Mouse (Mus musculus) liver, embryonic 13.5 days (tissue): ENCODE results near the gene Med24. TPM values are rescaled to one million over a fixed set of nuclear protein-coding genes. Genes with fewer than 3 reads are reported as not detected.

ENCODE experiments used
- ATAC-seq: fragments of 200-750 bp; cut with Nextera tagmentation; 2 replicates; pipeline ENCODE4 v1.8.0; 2017; ENCODE audit warnings: low read depth, mild to moderate bottlenecking, moderate number of reproducible peaks, moderate library complexity
- DNase-seq: peaks from one replicate; pipeline ENCODE4 v3.0.0; 2022
- H3K27ac ChIP-seq: fragments of 300-500 bp; sonication (generic); 2 replicates; pipeline ENCODE4 v1.5.1; 2015; ENCODE audit warnings: moderate library complexity, mild to moderate bottlenecking, inconsistent platforms
- H3K27me3 ChIP-seq: fragments of 300-500 bp; sonication (generic); 2 replicates; pipeline ENCODE4 v1.6.1; 2015; ENCODE audit warnings: mild to moderate bottlenecking, inconsistent platforms
- H3K36me3 ChIP-seq: fragments of 300-500 bp; sonication (generic); 2 replicates; pipeline ENCODE4 v1.6.1; 2015; ENCODE audit warnings: mild to moderate bottlenecking, inconsistent platforms
- H3K4me1 ChIP-seq: fragments of 300-500 bp; sonication (generic); replicated peaks from 2 replicates; pipeline ENCODE4 v1.6.1; 2015; ENCODE audit warnings: inconsistent platforms
- H3K4me2 ChIP-seq: fragments of 300-500 bp; sonication (generic); 2 replicates; pipeline ENCODE4 v1.6.1; 2015; ENCODE audit warnings: inconsistent platforms, mild to moderate bottlenecking, moderate library complexity
- H3K4me3 ChIP-seq: fragments of 300-500 bp; sonication (generic); replicated peaks from 2 replicates; pipeline ENCODE4 v1.5.1; 2015; ENCODE audit warnings: mild to moderate bottlenecking, inconsistent platforms
- H3K9ac ChIP-seq: fragments of 300-500 bp; sonication (generic); 2 replicates; pipeline ENCODE4 v1.6.1; 2015; ENCODE audit warnings: mild to moderate bottlenecking, inconsistent platforms
- H3K9me3 ChIP-seq: fragments of 300-500 bp; sonication (generic); replicated peaks from 2 replicates; pipeline ENCODE4 v1.6.1; 2016; ENCODE audit warnings: inconsistent platforms
- WGBS: fragments of 180-500 bp; shearing (Covaris S2); methylation state at CpG from one replicate; pipeline ENCODE4 v1.1.7; 2015; ENCODE audit not compliant: insufficient replicate concordance; 5-methylcytosine and 5-hydroxymethylcytosine counted together
- polyA plus RNA-seq: library from polyadenylated mRNA; unstranded; fragments of >200 nt; fragmentation: Nextera tagmentation; extraction: Ambion mirVana; gene quantifications from 2 replicates; pipeline ENCODE4 v1.2.1, GENCODE M21; 2015

The Med24 gene
- 27.6 and 36.0 TPM in 2 replicates for polyA plus RNA-seq

GRCm38 (mm10) chr11:98729119-98729588, at the start of gene Med24:
Gene Med24, minus strand, starts transcription at chr11:98729435.
- peaks cover 2% of the 10 kb centered on the region; the same call in 1 of the 2 replicates for H3K9me3 ChIP-seq
- no peaks in the 10 kb centered on the region for H3K27me3 ChIP-seq
- H3K9ac ChIP-seq = peak within 1 kb of the TSS; percentile 75
- under 1% methylated on average over 16 of the region's 16 CpGs for WGBS
- ATAC-seq (peak; percentile 96), DNase-seq (peak; percentile 80)
- peak within 1 kb of the TSS; percentile 87 for H3K4me2 ChIP-seq
- H3K36me3 ChIP-seq = peaks cover 26% of the 10 kb centered on the region
- peaks cover 20% of the 10 kb centered on the region for H3K4me1 ChIP-seq
- peak within 1 kb of the TSS; percentile 66 for H3K27ac ChIP-seq
- peak within 1 kb of the TSS; percentile 71 for H3K4me3 ChIP-seq

- 0 out of 2 replicates have a peak overlapping the region, but pooled peaks have one; percentile 44 for H3K27ac ChIP-seq
Observed at GRCm38 (mm10) chr11:98777888-98778287, 48.7 kb upstream of the Med24 start.

GRCm38 (mm10) chr11:98776843-98777590, 47.8 kb upstream of the Med24 start:
- WGBS = 10% methylated on average over 9 of the region's 9 CpGs
- 0 out of 2 replicates have a peak overlapping the region, but pooled peaks have one; percentile 3 for H3K4me3 ChIP-seq

More at GRCm38 (mm10) chr11:98777888-98778287, 48.7 kb upstream of the Med24 start:
- Histone ChIP-seq H3K4me3 (no peak overlapping the region), H3K4me1 (peaks cover 74% of the 10 kb centered on the region), H3K36me3 (no peaks in the 10 kb centered on the region), H3K9me3 (no peaks in the 10 kb centered on the region), H3K27me3 (no peaks in the 10 kb centered on the region), H3K4me2 (no peak overlapping the region), H3K9ac (no peak overlapping the region)
- DNase-seq (no peak), ATAC-seq (no peak)

DNA sequence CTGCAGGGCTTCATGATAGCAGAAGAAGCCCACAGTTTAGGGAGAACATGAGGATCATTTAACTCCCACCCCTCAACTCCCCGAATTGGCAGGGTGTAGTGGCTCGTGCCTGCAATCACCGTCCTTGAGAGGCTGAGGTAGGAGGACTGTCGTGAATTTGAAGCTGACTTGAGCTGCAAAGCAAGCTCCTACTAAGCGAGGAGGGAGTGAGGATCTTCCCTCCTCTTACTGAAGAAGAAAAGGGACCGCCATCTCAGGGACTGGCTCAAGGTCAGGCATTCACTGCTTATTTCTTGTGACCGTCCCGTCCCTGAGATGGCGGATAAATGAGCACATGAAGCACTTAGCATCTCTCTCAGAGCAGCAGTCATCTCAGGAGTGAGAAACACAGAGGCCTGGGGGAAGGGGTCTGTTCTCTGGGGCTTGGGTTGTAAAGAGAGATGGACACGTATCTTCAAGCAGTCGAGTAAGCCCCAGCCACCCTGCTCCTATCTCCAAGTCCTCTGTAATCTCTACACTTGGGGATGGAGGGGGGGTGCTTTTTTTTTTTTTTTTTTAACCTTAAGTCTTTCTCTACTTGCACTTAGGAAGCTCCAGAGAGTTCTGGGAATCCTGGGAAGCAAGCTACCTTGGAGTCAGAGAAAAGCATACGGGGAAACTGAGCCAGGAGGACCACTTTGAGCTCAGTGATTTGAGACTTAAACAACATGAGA, 47.0 kb upstream of the Med24 start:
- H3K27ac ChIP-seq = peak overlapping the region; percentile 81
- peak overlapping the region; percentile 76 for H3K4me2 ChIP-seq
- peaks cover 74% of the 10 kb centered on the region for H3K4me1 ChIP-seq
- no peak for ATAC-seq
- no peaks in the 10 kb centered on the region for H3K9me3 ChIP-seq
- peak overlapping the region; percentile 50 for H3K4me3 ChIP-seq
- no peaks in the 10 kb centered on the region for H3K27me3 ChIP-seq
- H3K36me3 ChIP-seq = no peaks in the 10 kb centered on the region
- peak overlapping the region; percentile 57 for H3K9ac ChIP-seq
- WGBS = 42% methylated on average over 12 of the region's 12 CpGs
- DNase-seq = no peak

More at GRCm38 (mm10) chr11:98776843-98777590, 47.8 kb upstream of the Med24 start:
- Histone ChIP-seq H3K27ac (peak overlapping the region; percentile 81), H3K27me3 (no peaks in the 10 kb centered on the region), H3K9ac (peak overlapping the region; percentile 57), H3K9me3 (no peaks in the 10 kb centered on the region), H3K36me3 (no peaks in the 10 kb centered on the region), H3K4me2 (peak overlapping the region; percentile 76), H3K4me1 (peaks cover 74% of the 10 kb centered on the region)
- no peak for ATAC-seq
- DNase-seq = no peak

DNA sequence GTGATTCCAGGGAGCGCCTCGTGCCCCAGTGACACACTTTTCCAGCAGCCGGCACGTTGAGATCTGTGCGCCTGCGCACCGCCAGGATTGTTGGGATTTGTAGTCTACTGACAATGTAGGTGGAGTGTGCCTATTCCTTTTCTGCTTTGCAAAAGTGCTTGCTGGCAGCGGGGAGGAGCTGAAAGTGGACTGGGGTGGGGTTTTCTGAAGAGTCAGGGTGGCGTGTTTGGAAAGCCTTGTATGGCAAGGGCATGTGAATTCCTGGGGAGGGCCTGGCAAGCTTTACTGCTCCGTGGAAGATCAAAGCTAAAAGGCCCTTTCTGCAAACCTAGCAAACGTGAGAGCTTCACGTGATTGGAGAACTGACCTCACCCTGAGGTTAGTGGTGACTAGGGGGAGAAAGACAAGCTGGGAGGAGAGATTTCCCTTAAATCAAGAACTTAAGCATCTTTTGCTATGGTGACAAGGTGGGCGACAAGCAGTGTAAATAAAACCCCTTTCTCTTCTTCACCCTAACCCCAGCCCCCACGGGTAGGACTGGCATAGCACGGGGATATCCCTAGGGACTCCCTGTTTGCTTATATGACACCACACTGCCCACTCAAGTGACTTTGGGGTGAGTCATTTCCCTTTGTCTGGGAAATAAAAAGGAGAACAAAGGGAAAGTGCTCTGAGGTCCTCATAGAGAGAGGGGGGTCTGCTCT, 46.3 kb upstream of the Med24 start:
- H3K27ac ChIP-seq = peak overlapping the region; percentile 81
- H3K9ac ChIP-seq = peak overlapping the region; percentile 57

DNA sequence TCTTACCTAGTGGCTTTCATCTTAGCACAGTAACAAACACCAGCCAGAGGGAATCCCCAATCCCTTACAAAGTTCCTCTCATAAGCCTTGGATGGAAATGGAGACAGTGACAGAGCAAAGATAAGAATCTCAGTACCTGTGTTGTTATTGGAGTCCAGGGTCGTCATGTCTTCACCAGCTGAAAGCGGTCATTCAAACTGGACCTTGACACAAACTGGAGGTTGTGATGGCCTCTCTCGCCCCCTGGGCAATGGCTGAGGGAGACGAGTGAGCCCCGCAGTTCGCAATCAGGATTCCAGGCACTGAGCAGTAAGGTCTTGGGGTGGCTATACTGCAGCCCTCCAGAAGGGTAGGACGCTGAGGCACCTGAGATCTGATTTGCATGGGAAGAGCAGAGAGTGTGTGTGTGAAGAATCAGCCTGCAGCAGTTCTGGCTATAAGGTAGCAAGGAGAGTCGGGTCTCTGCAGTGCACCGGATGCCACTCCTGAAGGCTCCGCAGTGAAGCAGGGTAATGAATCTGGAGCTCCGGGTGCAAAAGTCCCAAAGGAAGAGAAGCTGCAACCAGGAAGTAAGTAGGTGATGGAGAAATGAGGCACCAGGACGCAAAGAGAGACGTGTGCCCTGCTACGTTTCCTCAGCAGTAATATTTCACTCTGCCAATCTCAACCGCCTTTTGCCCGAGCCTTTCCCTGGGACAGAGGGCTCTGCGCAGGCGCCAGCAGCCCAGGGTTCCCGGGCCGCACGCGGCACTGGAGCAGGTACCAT, 45.5 kb upstream of the Med24 start, which contains the start of gene Nr1d1:
Nr1d1 (minus strand) TSS at position 752 of the 766 bp plus-strand sequence.
- Histone ChIP-seq H3K4me1 (peaks cover 80% of the 10 kb centered on the region), H3K9me3 (no peaks in the 10 kb centered on the region), H3K27me3 (no peaks in the 10 kb centered on the region), H3K4me2 (peak within 1 kb of the TSS; percentile 76), H3K9ac (peak within 1 kb of the TSS; percentile 57), H3K36me3 (peaks cover 11% of the 10 kb centered on the region; the same call in 1 of the 2 replicates), H3K4me3 (peak within 1 kb of the TSS; percentile 50), H3K27ac (peak within 1 kb of the TSS; percentile 81)
- DNase-seq = no peak
- 1% methylated on average over 22 of the region's 22 CpGs for WGBS
- ATAC-seq = no peak

More for the DNA sequence above, 46.3 kb upstream of the Med24 start:
- WGBS = 3% methylated on average over 15 of the region's 15 CpGs
- Histone ChIP-seq H3K4me1 (peaks cover 77% of the 10 kb centered on the region), H3K9me3 (no peaks in the 10 kb centered on the region), H3K4me2 (peak overlapping the region; percentile 76), H3K4me3 (peak overlapping the region; percentile 50), H3K27me3 (no peaks in the 10 kb centered on the region), H3K36me3 (peaks cover 4% of the 10 kb centered on the region; the same call in 1 of the 2 replicates)
- ATAC-seq = peak; percentile 46
- DNase-seq = peak; percentile 89

DNA sequence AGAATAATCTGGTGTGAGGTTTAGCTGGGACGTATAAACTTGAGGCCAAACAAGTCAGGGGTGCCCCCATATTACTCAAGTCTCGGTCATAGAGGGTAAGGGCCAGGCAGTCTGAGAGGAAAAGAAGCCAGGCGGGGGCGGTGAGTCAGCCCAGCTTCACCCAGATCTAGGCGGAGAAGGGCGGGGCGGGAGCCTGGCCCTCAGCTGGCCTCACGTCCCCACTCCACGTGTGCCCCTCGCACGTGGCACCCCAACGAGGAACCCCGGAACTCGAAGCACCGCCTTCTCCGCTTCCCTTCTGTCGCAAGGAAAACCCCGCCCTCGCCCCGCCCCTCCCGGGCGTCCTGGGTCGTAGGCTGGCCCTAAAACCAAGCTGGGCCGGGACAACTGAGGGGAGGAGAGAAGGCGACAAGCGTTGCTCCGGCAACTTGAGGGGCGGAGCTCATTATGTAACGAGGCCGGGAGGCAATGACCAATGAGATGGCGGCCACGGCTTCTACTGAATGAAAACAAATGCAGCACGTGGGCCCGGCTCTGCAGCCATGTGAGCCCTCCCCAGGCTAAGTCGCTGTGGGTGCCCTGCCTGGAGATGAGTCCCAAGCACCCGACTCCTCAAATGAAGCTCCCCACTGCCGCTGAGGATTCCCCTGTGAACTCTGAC, 44.5 kb upstream of the Med24 start:
- Histone ChIP-seq H3K4me3 (peak overlapping the region; percentile 50), H3K36me3 (peaks cover 16% of the 10 kb centered on the region; the same call in 1 of the 2 replicates), H3K27ac (peak overlapping the region; percentile 78), H3K4me2 (peak overlapping the region; percentile 76), H3K9me3 (no peaks in the 10 kb centered on the region), H3K9ac (peak overlapping the region; percentile 47; the same call in 1 of the 2 replicates), H3K27me3 (no peaks in the 10 kb centered on the region), H3K4me1 (peaks cover 90% of the 10 kb centered on the region)
- peak; percentile 99 for DNase-seq
- whole genome bisulfite sequencing = under 1% methylated on average over 37 of the region's 37 CpGs
- peak; percentile 87 for ATAC-seq

- peak overlapping the region; percentile 78 for H3K27ac ChIP-seq
- H3K27me3 ChIP-seq = no peaks in the 10 kb centered on the region
- ATAC-seq (no peak), DNase-seq (no peak)
- H3K4me3 ChIP-seq = no peak overlapping the region
- H3K4me2 ChIP-seq = 0 out of 2 replicates have a peak overlapping the region, but pooled peaks have one; percentile 1
- peaks cover 16% of the 10 kb centered on the region; the same call in 1 of the 2 replicates for H3K36me3 ChIP-seq
- H3K4me1 ChIP-seq = peaks cover 98% of the 10 kb centered on the region
- peak overlapping the region; percentile 47 for H3K9ac ChIP-seq
- no peaks in the 10 kb centered on the region for H3K9me3 ChIP-seq
- 46% methylated on average over 8 of the region's 8 CpGs for WGBS
Observed at GRCm38 (mm10) chr11:98772667-98773171, 43.5 kb upstream of the Med24 start.

- 78% methylated on average over 11 of the region's 11 CpGs for WGBS
- H3K27ac ChIP-seq = peak overlapping the region; percentile 78
- no peak overlapping the region for H3K4me2 ChIP-seq
- peaks cover 98% of the 10 kb centered on the region for H3K4me1 ChIP-seq
- no peak for ATAC-seq
- peak overlapping the region; percentile 15; the same call in 1 of the 2 replicates for H3K9ac ChIP-seq
- no peaks in the 10 kb centered on the region for H3K27me3 ChIP-seq
- no peaks in the 10 kb centered on the region for H3K9me3 ChIP-seq
- H3K4me3 ChIP-seq = no peak overlapping the region
- H3K36me3 ChIP-seq = peaks cover 16% of the 10 kb centered on the region; the same call in 1 of the 2 replicates
- DNase-seq = no peak
Observed at GRCm38 (mm10) chr11:98771844-98772525, 42.8 kb upstream of the Med24 start.
